Mouse (Mus musculus): Measurements from ENCODE around the gene Nudt21. TPM values are rescaled to one million over a fixed set of nuclear protein-coding genes. Genes with fewer than 3 reads are reported as not detected.
A peak's percentile ranks its signal among the peaks of the same experiment; 100 is the strongest.

The Nudt21 gene
- total RNA-seq (2021) = 10 to 100 TPM; 52.7 to 60.7 TPM

DNA sequence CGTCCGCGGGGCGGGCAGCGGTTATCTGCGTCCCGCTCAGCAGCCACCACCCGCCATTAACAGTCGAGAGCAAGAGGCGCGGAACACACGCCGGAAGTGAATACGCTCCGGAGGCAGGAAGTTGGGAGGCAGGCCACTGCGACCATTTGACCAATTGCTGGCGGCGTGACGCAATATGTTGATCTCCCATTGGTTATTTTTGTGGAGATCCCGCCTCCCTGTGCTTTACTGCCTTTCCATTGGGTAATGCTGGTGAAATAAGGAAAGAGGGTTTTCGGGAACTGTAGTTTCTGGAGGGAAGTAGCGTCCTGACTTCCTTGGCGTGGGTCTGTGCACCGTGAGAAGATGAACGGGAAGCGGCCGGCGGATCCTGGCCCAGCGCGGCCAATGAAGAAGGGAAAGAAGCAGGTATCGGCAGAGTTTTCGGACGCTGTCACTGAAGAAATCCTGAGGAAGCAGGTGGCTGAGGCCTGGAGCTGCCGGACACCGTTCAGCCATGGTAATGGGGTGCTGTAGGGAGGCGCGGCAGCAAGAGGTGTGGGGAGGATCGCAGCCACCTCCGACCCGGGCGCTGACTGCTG, at the start of gene Nudt21, which contains the start of gene Ogfod1:
Gene Nudt21, minus strand, starts transcription at position 88 of the 581 bp plus-strand sequence.
Gene Ogfod1, plus strand, starts transcription at position 255 of the 581 bp plus-strand sequence.
- peak; percentile 93 to 94 for DNase-seq

- DNase-seq = no peak
Observed at GRCm38 (mm10) chr8:94076461-94077192, 39.8 kb upstream of the Nudt21 start.

- no peak for DNase-seq
Observed at GRCm38 (mm10) chr8:94068793-94069192, 32.0 kb upstream of the Nudt21 start.

DNA sequence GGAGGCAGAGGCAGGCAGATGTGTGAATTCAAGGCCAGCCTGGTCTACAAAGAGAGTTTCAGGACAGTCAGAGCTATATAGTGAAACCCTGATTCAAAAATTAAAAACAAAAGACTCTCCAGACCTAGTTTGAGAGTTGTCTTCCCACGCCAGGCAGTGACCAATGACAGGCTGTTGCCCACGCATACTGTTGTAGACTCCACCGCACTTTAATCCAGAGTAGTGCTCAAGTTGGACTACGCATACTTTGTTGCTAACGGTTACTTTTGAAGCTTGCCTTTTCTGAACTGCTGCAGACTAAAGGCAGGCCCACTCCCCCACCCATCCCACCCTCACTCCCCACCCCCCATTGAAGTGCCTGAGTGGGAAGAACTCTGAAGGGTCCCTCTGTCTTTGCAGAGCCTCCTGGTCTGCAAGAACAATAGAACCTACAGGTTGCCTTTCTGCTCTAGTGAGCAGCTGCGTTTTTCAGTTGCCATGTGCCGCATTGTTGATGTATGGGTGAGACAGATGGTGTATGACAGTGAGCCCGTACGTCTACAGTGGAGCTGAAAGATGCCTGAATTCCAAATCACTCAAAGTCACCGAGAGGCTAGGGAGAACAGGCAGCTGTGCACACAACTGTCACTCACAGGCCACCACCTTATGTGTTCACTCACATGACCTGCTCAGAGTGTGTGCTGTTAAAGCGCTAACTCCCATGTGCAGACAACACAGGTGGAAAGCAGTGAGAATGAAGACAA, 29.5 kb upstream of the Nudt21 start:
- DNase-seq = peak; percentile 44 to 55

GRCm38 (mm10) chr8:94057157-94057854, 20.5 kb upstream of the Nudt21 start:
- DNase-seq = peak; percentile 26 to 37

DNA sequence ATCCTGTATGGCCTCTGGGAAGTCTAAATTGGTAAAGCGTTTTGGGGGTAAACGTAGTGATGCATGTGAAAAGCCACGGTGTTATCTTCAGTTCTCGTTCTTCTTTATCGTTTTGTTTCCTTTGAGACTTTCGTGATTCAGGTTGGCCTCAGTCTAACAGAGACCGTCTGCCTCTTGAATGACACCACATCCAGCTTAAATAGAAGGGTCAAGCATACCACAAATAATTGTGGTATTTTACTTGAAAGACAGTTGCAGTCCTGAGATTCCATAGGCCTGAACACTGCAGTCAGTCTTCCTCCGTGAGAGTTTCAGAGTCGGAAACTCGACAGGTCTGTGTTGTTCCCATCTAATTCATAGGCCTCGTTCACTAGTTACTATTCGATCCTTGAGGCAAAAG, 15.9 kb upstream of the Nudt21 start:
- DNase-seq = no peak

- DNase-seq = peak in 1 of 2 experiments; percentile 36
Observed at GRCm38 (mm10) chr8:94047845-94048244, 11.0 kb upstream of the Nudt21 start.

GRCm38 (mm10) chr8:94037806-94038205, 975 bp upstream of the Nudt21 start:
- no peak for DNase-seq

GRCm38 (mm10) chr8:94036541-94036940, 290 bp downstream of the Nudt21 start:
- peak in 1 of 2 experiments; percentile 44 for DNase-seq

DNA sequence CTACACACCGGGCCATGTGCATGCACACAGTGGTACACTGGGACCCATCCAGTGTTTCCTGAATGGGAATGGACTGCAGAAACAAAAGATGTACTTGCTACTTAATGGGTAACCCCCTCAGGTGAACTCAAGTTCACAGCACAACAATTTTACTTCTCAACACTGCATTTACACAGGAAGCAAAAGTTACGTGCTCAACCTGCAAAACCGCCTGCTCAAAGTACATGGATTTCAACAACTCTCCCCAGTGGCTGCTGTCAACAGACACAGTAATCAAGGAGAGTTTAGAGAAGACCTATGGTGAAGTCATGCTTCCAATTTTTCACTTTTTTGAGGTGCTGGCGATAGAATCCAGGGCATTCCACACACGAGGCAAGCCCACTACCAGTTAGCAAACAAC, 1.6 kb downstream of the Nudt21 start:
- no peak for DNase-seq

DNA sequence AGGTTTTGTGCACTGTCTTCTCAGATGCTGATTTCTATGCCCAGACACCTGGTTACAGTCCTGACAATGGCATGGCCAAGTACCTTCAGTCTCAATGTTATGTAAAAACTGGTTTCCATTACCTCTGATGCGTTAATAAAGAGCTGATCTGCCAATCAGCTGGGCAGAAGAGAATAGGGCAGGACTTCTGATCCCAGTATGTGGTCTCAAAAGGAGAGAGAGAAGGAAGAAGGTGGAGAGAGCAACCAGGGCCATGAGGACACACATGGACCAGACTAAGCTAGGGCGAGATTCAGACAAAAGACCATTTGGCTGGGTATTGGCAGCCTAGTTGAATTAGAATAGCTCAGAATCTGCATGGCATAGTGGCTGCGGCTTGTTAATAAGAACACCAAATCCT, 3.2 kb downstream of the Nudt21 start:
- no peak for DNase-seq

DNA sequence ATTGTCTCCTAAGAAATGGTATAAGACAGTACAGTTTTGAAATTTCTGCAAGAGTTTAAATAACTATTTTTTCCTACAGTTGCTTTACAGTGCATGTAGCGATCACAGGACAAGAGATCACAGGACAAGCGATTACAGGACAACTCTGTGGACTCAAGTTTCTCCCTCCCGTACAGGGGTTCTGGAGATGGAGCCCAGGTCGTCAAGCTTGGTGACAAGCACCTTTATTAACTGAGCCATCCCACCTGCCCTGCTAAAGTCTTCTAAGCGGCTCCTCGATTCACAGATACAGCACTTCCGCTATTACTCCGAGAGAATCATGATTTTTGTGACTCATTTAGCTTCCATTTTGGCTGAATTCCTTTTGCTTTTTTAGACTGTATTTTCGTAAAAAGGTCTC, 7.1 kb downstream of the Nudt21 start:
- no peak for DNase-seq

GRCm38 (mm10) chr8:94023916-94024315, 12.9 kb downstream of the Nudt21 start:
- no peak for DNase-seq

GRCm38 (mm10) chr8:94013026-94013612, 23.7 kb downstream of the Nudt21 start:
- no peak for DNase-seq

- DNase-seq = peak; percentile 57 to 60
Observed at GRCm38 (mm10) chr8:94012013-94012951, 24.5 kb downstream of the Nudt21 start, which contains the start of gene Amfr. Amfr (minus strand) TSS chr8:94012842.

DNA sequence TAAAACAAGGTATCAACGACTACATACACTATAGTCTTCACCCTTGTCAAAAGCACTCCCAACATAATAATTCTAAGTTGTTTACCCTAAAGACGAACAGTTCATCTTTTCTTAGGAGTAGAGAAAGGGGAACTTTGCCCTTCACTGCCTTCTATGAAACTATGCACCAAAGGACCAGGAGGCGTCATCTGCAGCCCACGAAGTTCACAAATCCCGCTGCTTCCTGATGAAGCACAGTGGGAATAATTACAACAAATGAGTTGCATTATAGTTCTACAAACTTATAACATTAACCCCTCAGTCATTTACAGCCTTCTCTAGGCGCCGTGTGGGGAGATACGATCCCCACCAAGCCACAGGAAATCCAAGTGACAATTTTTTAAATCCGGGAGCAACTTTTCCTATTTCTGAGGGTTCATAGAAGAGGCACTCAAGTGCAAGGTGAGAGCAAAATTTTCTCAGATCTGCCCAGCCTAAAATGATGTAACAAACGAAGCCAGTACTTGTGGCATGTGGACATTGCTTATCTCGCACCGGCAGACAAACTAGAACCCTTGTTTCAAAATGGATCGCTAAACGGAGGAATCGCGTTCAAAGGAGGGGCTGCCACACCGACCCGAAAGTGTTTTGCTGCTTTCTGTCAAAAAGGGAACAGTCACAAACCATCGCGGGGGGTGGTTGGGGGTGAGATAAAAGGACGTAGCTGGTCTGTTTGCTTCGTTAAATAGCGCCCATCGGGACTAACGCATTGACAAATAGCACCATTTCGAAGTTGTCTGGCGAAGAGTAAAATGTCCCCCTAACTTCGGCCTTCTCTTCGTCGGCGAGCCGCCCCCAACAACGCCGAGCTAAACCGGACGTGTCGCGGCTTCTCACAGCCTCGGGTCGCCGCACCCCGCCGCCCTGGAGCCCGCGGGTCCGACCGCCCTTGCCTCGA, 25.5 kb downstream of the Nudt21 start:
- DNase-seq = no peak

DNA sequence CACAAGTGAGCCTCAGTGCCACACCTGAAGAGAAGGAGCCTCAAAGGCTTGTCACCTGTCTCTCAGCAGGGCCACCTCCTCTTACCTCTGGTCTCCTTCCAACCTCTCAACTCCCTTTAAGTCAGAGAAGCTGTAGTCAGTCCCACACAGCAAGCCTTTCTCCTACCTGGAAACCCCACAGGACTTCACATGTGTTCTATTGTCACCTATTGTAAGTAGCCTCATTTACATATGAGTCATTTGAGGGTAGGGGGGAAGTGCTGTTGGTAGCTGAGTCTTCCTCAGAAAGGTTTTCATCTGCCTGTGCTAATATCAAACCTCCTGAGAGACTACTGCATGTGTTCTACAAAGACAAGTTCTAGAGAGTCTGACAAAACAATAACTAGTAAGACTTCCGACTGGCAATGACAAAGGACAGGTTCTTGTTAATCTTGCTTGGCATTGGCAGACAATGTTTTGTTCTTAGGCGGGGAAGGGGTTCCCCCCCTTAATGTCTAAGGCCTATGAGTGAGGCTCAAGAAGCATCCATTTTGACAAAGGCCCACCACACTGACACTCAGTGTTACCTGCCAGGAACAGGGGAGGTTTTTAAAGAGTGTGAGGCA, 26.6 kb downstream of the Nudt21 start:
- DNase-seq = no peak

DNA sequence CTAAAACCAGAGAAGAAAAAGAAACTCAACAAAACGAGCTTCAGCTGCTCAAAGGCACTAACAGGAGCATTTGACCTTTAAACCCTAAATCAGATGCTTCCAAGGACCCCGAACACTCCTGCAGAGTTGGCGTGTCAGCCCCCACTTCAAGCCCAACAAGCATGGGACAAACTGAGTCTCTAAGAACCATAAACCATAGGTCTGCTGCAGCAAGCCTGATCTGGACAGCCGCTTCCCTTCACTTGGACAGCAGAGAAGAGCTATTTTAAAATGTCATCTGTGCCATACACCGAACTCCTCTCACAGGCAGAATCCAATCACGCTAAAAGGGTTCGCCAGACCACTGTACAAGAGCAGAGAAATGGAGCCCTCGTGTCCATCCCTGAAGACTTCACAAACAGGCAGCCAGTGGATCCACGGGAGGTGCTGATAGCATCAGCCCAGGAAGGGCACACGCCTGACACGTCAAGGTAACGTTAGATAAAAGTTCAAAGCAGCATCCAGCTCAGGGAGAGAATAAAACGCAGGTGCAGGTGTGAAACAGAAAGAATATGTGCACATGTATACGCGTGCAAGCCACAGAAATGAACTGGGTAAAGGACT, 27.5 kb downstream of the Nudt21 start:
- no peak for DNase-seq

DNA sequence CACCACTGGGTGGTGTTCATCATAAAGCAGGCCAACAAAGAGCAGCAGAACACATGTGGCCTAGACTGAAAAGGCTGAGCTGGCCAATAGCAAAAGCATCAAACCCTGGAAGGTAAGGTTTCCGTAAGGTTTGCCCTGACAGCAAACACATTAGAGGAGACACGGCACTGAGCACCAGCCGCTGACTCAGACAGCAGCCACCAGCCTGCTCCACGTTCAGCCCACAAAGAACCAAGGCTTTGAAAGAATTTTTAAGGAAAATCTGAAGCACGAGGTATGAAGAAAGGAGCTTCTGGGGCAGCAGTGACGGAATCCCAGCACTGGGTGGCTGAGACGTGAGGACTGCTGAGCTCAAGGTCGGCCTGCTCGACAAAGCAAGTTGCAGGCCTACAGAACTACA, 32.7 kb downstream of the Nudt21 start:
- no peak for DNase-seq

Measured in layer of hippocampus, postnatal 36 days (tissue).